Mouse (Mus musculus) limb, embryonic 11.5 days (tissue): ENCODE data around the gene Plp2. TPM values are rescaled to one million over a fixed set of nuclear protein-coding genes. Genes with fewer than 3 reads are reported as not detected.
"Not testable (repeated sequence)": the region's sequence is repeated elsewhere in the genome, so short reads cannot be mapped to it uniquely, and the experiment has no call there.

ENCODE experiments used
- ATAC-seq: fragments of 200-750 bp; cut with Nextera tagmentation; 2 replicates; pipeline ENCODE4 v1.8.0; 2017; ENCODE audit warnings: low read depth; ENCODE audit not compliant: insufficient number of reproducible peaks, low FRiP score, low TSS enrichment
- DNase-seq: peaks from one replicate; pipeline ENCODE4 v3.0.0-alpha.2; 2015; ENCODE audit warnings: low spot score
- H3K27ac ChIP-seq: fragments of 300-500 bp; sonication (generic); replicated peaks from 2 replicates; pipeline ENCODE4 v1.5.1; 2014; ENCODE audit warnings: low read depth, mild to moderate bottlenecking, low read length
- H3K27me3 ChIP-seq: fragments of 300-500 bp; sonication (generic); 2 replicates; pipeline ENCODE4 v1.6.1; 2014; ENCODE audit warnings: mild to moderate bottlenecking, low read length, mixed read lengths; ENCODE audit not compliant: control insufficient read depth, insufficient read depth
- H3K36me3 ChIP-seq: fragments of 300-500 bp; sonication (generic); 2 replicates; pipeline ENCODE4 v1.6.1; 2014; ENCODE audit warnings: mild to moderate bottlenecking, low read length, moderate library complexity, mixed read lengths; ENCODE audit not compliant: control insufficient read depth, insufficient read depth
- H3K4me1 ChIP-seq: fragments of 300-500 bp; sonication (generic); 2 replicates; pipeline ENCODE4 v1.6.1; 2014; ENCODE audit warnings: low read length, mixed read lengths; ENCODE audit not compliant: control insufficient read depth, insufficient read depth
- H3K4me2 ChIP-seq: fragments of 300-500 bp; sonication (generic); 2 replicates; pipeline ENCODE4 v1.6.1; 2014; ENCODE audit warnings: low read depth, mild to moderate bottlenecking, moderate library complexity; ENCODE audit not compliant: severe bottlenecking
- H3K4me3 ChIP-seq: fragments of 300-500 bp; sonication (generic); 2 replicates; pipeline ENCODE4 v1.5.1; 2014; ENCODE audit warnings: low read depth, low read length
- H3K9ac ChIP-seq: fragments of 300-500 bp; sonication (generic); 2 replicates; pipeline ENCODE4 v1.6.1; 2014; ENCODE audit warnings: mild to moderate bottlenecking, low read length
- H3K9me3 ChIP-seq: fragments of 300-500 bp; sonication (generic); 2 replicates; pipeline ENCODE4 v1.6.1; 2016; ENCODE audit warnings: low read length; ENCODE audit not compliant: control insufficient read depth
- WGBS: fragments of 180-500 bp; shearing (Covaris S2); extraction: QIAGEN DNeasy Blood & Tissue Kit; methylation state at CpG from one replicate; pipeline ENCODE4 v1.1.7; 2014; 5-methylcytosine and 5-hydroxymethylcytosine counted together
- polyA plus RNA-seq: library from polyadenylated mRNA; unstranded; fragments of >200 nt; fragmentation: Nextera tagmentation; extraction: Ambion mirVana; gene quantifications from 2 replicates; pipeline ENCODE4 v1.2.1, GENCODE M21; 2014

Gene Plp2
- polyA plus RNA-seq = 78.1 and 81.0 TPM in 2 replicates

DNA sequence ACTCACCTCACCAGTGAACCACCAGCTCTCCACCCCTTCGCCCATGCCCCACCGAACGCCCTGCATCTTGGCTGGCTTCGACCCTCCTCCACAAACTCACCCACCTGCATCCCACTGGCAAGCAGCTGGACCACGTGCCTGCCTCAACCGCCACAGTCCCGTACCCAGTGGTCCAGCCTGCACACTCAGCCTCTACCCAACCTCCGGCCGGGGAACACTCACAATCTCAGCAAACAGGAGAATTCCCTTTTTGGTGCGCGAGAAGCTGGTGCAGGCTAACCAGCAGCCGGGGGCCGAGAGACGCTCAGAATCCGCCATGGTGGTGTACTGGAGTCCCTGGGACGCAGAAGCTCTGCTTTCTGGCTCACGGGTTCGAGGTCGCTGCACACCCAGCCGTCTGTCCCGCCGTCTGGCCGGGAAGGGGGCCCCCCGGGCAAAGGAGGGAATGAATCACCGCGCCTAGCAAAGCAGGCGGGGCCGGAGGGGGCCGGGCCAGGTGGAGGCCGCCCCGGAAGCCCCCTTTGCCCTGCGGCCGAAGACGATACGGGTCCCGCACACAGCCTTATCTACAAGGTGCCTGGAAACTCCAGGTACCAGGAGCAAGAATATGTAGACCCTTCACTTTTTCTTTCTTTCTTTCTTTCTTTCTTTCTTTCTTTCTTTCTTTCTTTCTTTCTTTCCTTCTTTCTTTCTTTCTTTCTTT is at the start of gene Plp2:
Plp2 (minus strand) TSS at position 470 of the 703 bp plus-strand sequence.
- Histone ChIP-seq H3K27ac (no peak within 1 kb of the TSS), H3K9ac (peak within 1 kb of the TSS; percentile 28), H3K9me3 (no peaks in the 10 kb centered on the region; the same call in 1 of the 2 replicates), H3K4me2 (peak within 1 kb of the TSS; percentile 56), H3K27me3 (no peaks in the 10 kb centered on the region), H3K4me3 (peak within 1 kb of the TSS; percentile 42), H3K4me1 (no peaks in the 10 kb centered on the region), H3K36me3 (no peaks in the 10 kb centered on the region)
- ATAC-seq (peak; percentile 15; the same call in 1 of the 2 replicates), DNase-seq (peak; percentile 48)
- WGBS = 19% methylated on average over 25 of the region's 36 CpGs

DNA sequence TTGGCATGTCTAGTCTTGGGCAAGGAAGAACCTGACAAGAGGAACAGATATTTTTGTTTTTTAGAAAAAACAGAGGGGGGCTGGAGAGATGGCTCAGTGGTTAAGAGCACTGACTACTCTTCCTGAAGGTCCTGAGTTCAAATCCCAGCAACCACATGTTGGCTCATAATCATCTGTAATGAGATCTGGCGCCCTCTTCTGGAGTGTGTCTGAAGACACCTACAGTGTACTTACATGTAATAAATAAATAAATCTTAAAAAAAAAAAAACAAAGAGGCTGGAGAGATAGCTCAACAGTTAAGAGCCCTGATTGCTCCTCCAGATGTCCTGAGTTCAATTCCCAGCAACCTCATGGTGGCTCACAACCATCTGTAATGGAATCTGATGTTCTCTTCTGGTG is 44.9 kb upstream of the Plp2 start:
- H3K9me3 ChIP-seq, ATAC-seq, H3K4me1 ChIP-seq, H3K27me3 ChIP-seq, H3K4me3 ChIP-seq, DNase-seq, H3K36me3 ChIP-seq, H3K9ac ChIP-seq, H3K4me2 ChIP-seq, H3K27ac ChIP-seq: not testable (repeated sequence)
- WGBS = 52% methylated on average over 1 of the region's 1 CpGs

GRCm38 (mm10) chrX:7714135-7714899 is 43.1 kb upstream of the Plp2 start, which contains the start of gene Wdr45:
Gene Wdr45, plus strand, starts transcription at chrX:7714333.
- not testable (repeated sequence) for H3K9ac ChIP-seq, H3K4me1 ChIP-seq, H3K9me3 ChIP-seq, H3K27me3 ChIP-seq, H3K36me3 ChIP-seq, H3K27ac ChIP-seq
- ATAC-seq (peak; percentile 97), DNase-seq (peak; percentile 87)
- 18% methylated on average over 18 of the region's 60 CpGs for WGBS
- Histone ChIP-seq H3K4me3 (peak within 1 kb of the TSS; percentile 27), H3K4me2 (peak within 1 kb of the TSS; percentile 35; the same call in 1 of the 2 replicates)

GRCm38 (mm10) chrX:7713764-7714134 is 42.6 kb upstream of the Plp2 start:
- H3K9ac ChIP-seq, H3K27ac ChIP-seq, H3K4me1 ChIP-seq, H3K9me3 ChIP-seq, H3K27me3 ChIP-seq, DNase-seq, H3K36me3 ChIP-seq: not testable (repeated sequence)
- H3K4me2 ChIP-seq = peak overlapping the region; percentile 35; the same call in 1 of the 2 replicates
- 30% methylated on average over 5 of the region's 12 CpGs for WGBS
- ATAC-seq = peak; percentile 39
- H3K4me3 ChIP-seq = peak overlapping the region; percentile 27

DNA sequence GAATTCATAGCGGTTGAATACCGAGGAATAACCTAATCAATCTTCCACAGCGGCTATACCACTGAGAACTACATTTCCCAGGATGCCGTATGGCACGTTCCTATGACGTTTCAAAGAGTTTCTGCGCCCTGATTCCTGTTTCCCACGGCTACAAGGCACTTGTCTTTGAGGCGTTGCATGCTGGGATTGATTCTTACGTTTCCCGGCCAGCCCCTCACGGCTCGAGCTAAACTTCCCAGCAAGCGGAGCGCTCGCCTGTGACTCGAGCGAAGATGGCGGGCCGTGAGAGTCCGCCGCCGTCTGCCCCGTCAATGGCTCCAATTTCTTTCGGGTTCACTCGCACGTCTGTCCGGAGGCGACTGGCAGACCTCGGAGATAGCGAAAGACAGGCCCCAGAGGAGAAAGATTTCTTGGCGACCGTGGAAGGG is 25.8 kb upstream of the Plp2 start, which contains the start of gene Gpkow:
Gpkow (plus strand) TSS at position 178 of the 428 bp plus-strand sequence.
- 13% methylated on average over 33 of the region's 33 CpGs for WGBS
- DNase-seq = peak; percentile 76
- Histone ChIP-seq H3K9ac (peak within 1 kb of the TSS; percentile 58), H3K36me3 (no peaks in the 10 kb centered on the region), H3K27ac (no peak within 1 kb of the TSS), H3K9me3 (no peaks in the 10 kb centered on the region), H3K4me3 (peak within 1 kb of the TSS; percentile 57), H3K27me3 (no peaks in the 10 kb centered on the region), H3K4me1 (no peaks in the 10 kb centered on the region), H3K4me2 (peak within 1 kb of the TSS; percentile 41)
- peak; percentile 86 for ATAC-seq

GRCm38 (mm10) chrX:7696520-7696919 is 25.3 kb upstream of the Plp2 start:
- H3K4me1 ChIP-seq = no peaks in the 10 kb centered on the region
- H3K9ac ChIP-seq = no peak overlapping the region
- H3K4me2 ChIP-seq = peak overlapping the region; percentile 20; the same call in 1 of the 2 replicates
- WGBS = 34% methylated on average over 6 of the region's 6 CpGs
- ATAC-seq (peak; percentile 26; the same call in 1 of the 2 replicates), DNase-seq (no peak)
- H3K27me3 ChIP-seq = no peaks in the 10 kb centered on the region
- no peaks in the 10 kb centered on the region for H3K36me3 ChIP-seq
- H3K27ac ChIP-seq = no peak overlapping the region
- H3K4me3 ChIP-seq = no peak overlapping the region
- H3K9me3 ChIP-seq = no peaks in the 10 kb centered on the region

GRCm38 (mm10) chrX:7692862-7693261 is 21.7 kb upstream of the Plp2 start:
- H3K4me2 ChIP-seq = no peak overlapping the region
- no peaks in the 10 kb centered on the region for H3K9me3 ChIP-seq
- ATAC-seq (no peak), DNase-seq (no peak)
- no peaks in the 10 kb centered on the region for H3K36me3 ChIP-seq
- H3K4me1 ChIP-seq = no peaks in the 10 kb centered on the region
- no peaks in the 10 kb centered on the region for H3K27me3 ChIP-seq
- H3K27ac ChIP-seq = no peak overlapping the region
- H3K4me3 ChIP-seq = no peak overlapping the region
- H3K9ac ChIP-seq = no peak overlapping the region
- WGBS = 36% methylated on average over 4 of the region's 4 CpGs

- Histone ChIP-seq H3K36me3 (no peaks in the 10 kb centered on the region), H3K9me3 (no peaks in the 10 kb centered on the region), H3K4me3 (no peak overlapping the region), H3K27ac (no peak overlapping the region), H3K27me3 (no peaks in the 10 kb centered on the region), H3K9ac (no peak overlapping the region), H3K4me1 (no peaks in the 10 kb centered on the region), H3K4me2 (no peak overlapping the region)
- ATAC-seq (no peak), DNase-seq (no peak)
- 73% methylated on average over 3 of the region's 3 CpGs for whole genome bisulfite sequencing
Measured at GRCm38 (mm10) chrX:7690486-7690885, 19.3 kb upstream of the Plp2 start.
